Mouse (Mus musculus) cortical plate, adult 2 months (tissue): ENCODE results near the gene Zc3h7b.

Experiments
- CTCF ChIP-seq: fragments of 200-500 bp; IDR thresholded peaks from 2 replicates; pipeline ENCODE4 v1.5.1; 2011; ENCODE audit warnings: mild to moderate bottlenecking, control low read depth, low read length; ENCODE audit not compliant: insufficient read depth; ENCODE audit errors: extremely low read depth
- POLR2A ChIP-seq: fragments of 200-500 bp; IDR thresholded peaks from 2 replicates; pipeline ENCODE4 v1.6.1; 2011; ENCODE audit warnings: mild to moderate bottlenecking, low read length, control low read depth; ENCODE audit not compliant: insufficient read depth; ENCODE audit errors: extremely low read depth

GRCm38 (mm10) chr15:81698532-81698931, 46.3 kb upstream of the Zc3h7b start:
- no peak for TF ChIP-seq POLR2A
- no peak for TF ChIP-seq CTCF
